Mouse (Mus musculus) C2C12 (cell line): ENCODE data around the gene Stk40. TPM values are rescaled to one million over a fixed set of nuclear protein-coding genes. Genes with fewer than 3 reads are reported as not detected.

Source experiments
- H3K27me3 ChIP-seq: one replicate; pipeline ENCODE4 v1.6.1; 2011; ENCODE audit not compliant: control insufficient read depth, insufficient read depth, insufficient read length
- H3K36me3 ChIP-seq: one replicate; pipeline ENCODE4 v1.6.1; 2011; ENCODE audit not compliant: control insufficient read depth, insufficient read depth
- H3K4me3 ChIP-seq: one replicate; pipeline ENCODE4 v1.5.1; 2011; ENCODE audit warnings: mild to moderate bottlenecking, control low read depth; ENCODE audit not compliant: poor library complexity, insufficient read depth, severe bottlenecking
- H3K79me2 ChIP-seq: one replicate; pipeline ENCODE4 v1.6.1; 2011; ENCODE audit not compliant: control insufficient read depth, insufficient read depth
- H3K79me3 ChIP-seq: one replicate; pipeline ENCODE4 v1.6.1; 2011; ENCODE audit warnings: low read depth, control low read depth
- H3ac ChIP-seq: one replicate; pipeline ENCODE3; 2011; ENCODE audit warnings: low read depth; ENCODE audit not compliant: control insufficient read depth, insufficient read length
- CEBPB ChIP-seq: IDR thresholded peaks from one replicate; pipeline ENCODE4 v1.6.1; 2011; ENCODE audit warnings: low read depth, mild to moderate bottlenecking, control low read depth, moderate library complexity
- CTCF ChIP-seq: IDR thresholded peaks from one replicate; pipeline ENCODE4 v1.5.1; 2011; ENCODE audit not compliant: control insufficient read depth, insufficient read depth, insufficient read length
- FOSL1 ChIP-seq: IDR thresholded peaks from one replicate; pipeline ENCODE4 v1.8.0; 2011; ENCODE audit warnings: mild to moderate bottlenecking, low read length; ENCODE audit not compliant: poor library complexity, insufficient read depth, severe bottlenecking
- MAX ChIP-seq: IDR thresholded peaks from one replicate; pipeline ENCODE4 v1.6.1; 2011; ENCODE audit warnings: mild to moderate bottlenecking, control low read depth
- MYOD1 ChIP-seq: IDR thresholded peaks from one replicate; pipeline ENCODE4 v1.6.1; 2011; ENCODE audit warnings: low read depth; ENCODE audit not compliant: control insufficient read depth, insufficient read length
- MYOG ChIP-seq: IDR thresholded peaks from one replicate; pipeline ENCODE4 v1.6.1; 2011; ENCODE audit not compliant: control insufficient read depth, insufficient read length; ENCODE audit errors: extremely low read depth
- USF1 ChIP-seq: IDR thresholded peaks from one replicate; pipeline ENCODE4 v1.6.1; 2011; ENCODE audit warnings: low read depth, mild to moderate bottlenecking, control low read depth, moderate library complexity
- long read RNA-seq, 2 experiments: library from polyadenylated mRNA; unstranded; transcript quantifications; one replicate each; pipeline ENCODE4 v2.0.0; 2019 to 2020
- polyA plus RNA-seq: library from polyadenylated mRNA; unstranded; fragments of >200 nt; fragmentation: generic; extraction: Trizol; gene quantifications from one replicate; pipeline ENCODE4 v1.2.1, GENCODE M21; 2012; ENCODE audit warnings: missing spikeins

Gene Stk40
- 11.0 TPM for polyA plus RNA-seq
- long read RNA-seq, experiment 1, partial matches to known transcripts = 1 of 4 reads
- long read RNA-seq, experiment 1, other reads (novel, unspliced or antisense) = 3 of 4 reads
- long read RNA-seq, experiment 2, partial matches to known transcripts = 4 of 8 reads
- long read RNA-seq, experiment 2, other reads (novel, unspliced or antisense) = 1 of 8 reads

- H3K4me3 ChIP-seq = peak within 1 kb of the TSS; percentile 77
- H3K36me3 ChIP-seq = peaks cover 6% of the 10 kb centered on the region
- TF ChIP-seq CTCF (peak; percentile 49), MYOG (no peak)
- peaks cover 66% of the 10 kb centered on the region for H3K79me2 ChIP-seq
- no peaks in the 10 kb centered on the region for H3K27me3 ChIP-seq
- H3ac ChIP-seq = peak within 1 kb of the TSS; percentile 83
- H3K79me3 ChIP-seq = peaks cover 46% of the 10 kb centered on the region
Measured at GRCm38 (mm10) chr4:126103590-126104068, at the start of gene Stk40. Stk40 (plus strand) TSS chr4:126103957.

GRCm38 (mm10) chr4:126057207-126058133 is 46.3 kb upstream of the Stk40 start:
- Histone ChIP-seq H3ac (peak overlapping the region; percentile 75), H3K36me3 (peaks cover 25% of the 10 kb centered on the region), H3K27me3 (no peaks in the 10 kb centered on the region), H3K4me3 (peak overlapping the region; percentile 49), H3K79me2 (no peaks in the 10 kb centered on the region), H3K79me3 (no peaks in the 10 kb centered on the region)
- no peak for TF ChIP-seq FOSL1
- TF ChIP-seq MYOG = no peak
- no peak for TF ChIP-seq CEBPB
- TF ChIP-seq MAX = no peak
- TF ChIP-seq USF1 = no peak
- no peak for TF ChIP-seq MYOD1
- no peak for TF ChIP-seq CTCF

- no peaks in the 10 kb centered on the region for H3K27me3 ChIP-seq
- H3K4me3 ChIP-seq = peak within 1 kb of the TSS; percentile 49
- peaks cover 21% of the 10 kb centered on the region for H3K36me3 ChIP-seq
- H3K79me3 ChIP-seq = no peaks in the 10 kb centered on the region
- no peaks in the 10 kb centered on the region for H3K79me2 ChIP-seq
- TF ChIP-seq MYOG (no peak), CTCF (no peak), FOSL1 (no peak), CEBPB (no peak), USF1 (no peak), MYOD1 (no peak), MAX (no peak)
- peak within 1 kb of the TSS; percentile 75 for H3ac ChIP-seq
Measured at GRCm38 (mm10) chr4:126058134-126058996, 45.4 kb upstream of the Stk40 start, which contains the start of gene Oscp1. Oscp1 (plus strand) TSS chr4:126058565.

GRCm38 (mm10) chr4:126058997-126059362 is 44.8 kb upstream of the Stk40 start:
- H3K79me3 ChIP-seq = no peaks in the 10 kb centered on the region
- peaks cover 15% of the 10 kb centered on the region for H3K36me3 ChIP-seq
- H3K79me2 ChIP-seq = no peaks in the 10 kb centered on the region
- H3K27me3 ChIP-seq = no peaks in the 10 kb centered on the region
- TF ChIP-seq MYOG = no peak
- TF ChIP-seq FOSL1 = no peak
- TF ChIP-seq MYOD1 = no peak
- TF ChIP-seq CTCF = no peak
- no peak for TF ChIP-seq CEBPB
- TF ChIP-seq MAX = no peak
- no peak for TF ChIP-seq USF1
- peak overlapping the region; percentile 49 for H3K4me3 ChIP-seq
- H3ac ChIP-seq = no peak overlapping the region

- no peak for TF ChIP-seq MAX
- peak; percentile 49 for TF ChIP-seq CTCF
- no peaks in the 10 kb centered on the region for H3K79me3 ChIP-seq
- H3K79me2 ChIP-seq = no peaks in the 10 kb centered on the region
- no peak overlapping the region for H3K4me3 ChIP-seq
- no peaks in the 10 kb centered on the region for H3K36me3 ChIP-seq
- H3K27me3 ChIP-seq = no peaks in the 10 kb centered on the region
- no peak overlapping the region for H3ac ChIP-seq
Measured at GRCm38 (mm10) chr4:126062856-126063255, 40.9 kb upstream of the Stk40 start.
